Mouse (Mus musculus) hindbrain, embryonic 14.5 days (tissue): Measurements from ENCODE around the gene Glo1. TPM values are rescaled to one million over a fixed set of nuclear protein-coding genes. Genes with fewer than 3 reads are reported as not detected.

ENCODE experiments used
- ATAC-seq: fragments of 200-750 bp; cut with Nextera tagmentation; 2 replicates; pipeline ENCODE4 v1.8.0; 2017; ENCODE audit warnings: moderate number of reproducible peaks, mild to moderate bottlenecking, moderate TSS enrichment, moderate library complexity; ENCODE audit not compliant: low FRiP score
- DNase-seq: peaks from one replicate; pipeline ENCODE4 v3.0.0-alpha.2; 2015; ENCODE audit warnings: low spot score
- H3K27ac ChIP-seq: fragments of 300-500 bp; sonication (generic); 2 replicates; pipeline ENCODE4 v1.5.1; 2014; ENCODE audit warnings: mild to moderate bottlenecking, moderate library complexity
- H3K27me3 ChIP-seq: fragments of 300-500 bp; sonication (generic); 2 replicates; pipeline ENCODE4 v1.6.1; 2014; ENCODE audit warnings: mild to moderate bottlenecking, low read length, mixed read lengths; ENCODE audit not compliant: control insufficient read depth, insufficient read depth
- H3K36me3 ChIP-seq: fragments of 300-500 bp; sonication (generic); replicated peaks from 2 replicates; pipeline ENCODE4 v1.6.1; 2014; ENCODE audit not compliant: control insufficient read depth, insufficient read depth
- H3K4me1 ChIP-seq: fragments of 300-500 bp; sonication (generic); replicated peaks from 2 replicates; pipeline ENCODE4 v1.6.1; 2014; ENCODE audit warnings: antibody characterized with exemption, low read length, mixed read lengths; ENCODE audit not compliant: control insufficient read depth, insufficient read depth
- H3K4me2 ChIP-seq: fragments of 300-500 bp; sonication (generic); replicated peaks from 2 replicates; pipeline ENCODE4 v1.6.1; 2014; ENCODE audit warnings: mild to moderate bottlenecking, moderate library complexity
- H3K4me3 ChIP-seq: fragments of 300-500 bp; sonication (generic); replicated peaks from 2 replicates; pipeline ENCODE4 v1.5.1; 2014; ENCODE audit warnings: mild to moderate bottlenecking, low read length
- H3K9ac ChIP-seq: fragments of 300-500 bp; sonication (generic); 2 replicates; pipeline ENCODE4 v1.6.1; 2014
- H3K9me3 ChIP-seq: fragments of 300-500 bp; sonication (generic); 2 replicates; pipeline ENCODE4 v1.6.1; 2016; ENCODE audit warnings: low read length; ENCODE audit not compliant: control insufficient read depth
- WGBS: fragments of 180-500 bp; shearing (Covaris S2); extraction: QIAGEN DNeasy Blood & Tissue Kit; methylation state at CpG from one replicate; pipeline ENCODE4 v1.1.7; 2014; 5-methylcytosine and 5-hydroxymethylcytosine counted together
- polyA plus RNA-seq: library from polyadenylated mRNA; unstranded; fragments of >200 nt; fragmentation: Nextera tagmentation; extraction: Ambion mirVana; gene quantifications from 2 replicates; pipeline ENCODE4 v1.2.1, GENCODE M21; 2014

Gene Glo1
- polyA plus RNA-seq, 1 experiment from 2014 or later = 185 TPM

DNA sequence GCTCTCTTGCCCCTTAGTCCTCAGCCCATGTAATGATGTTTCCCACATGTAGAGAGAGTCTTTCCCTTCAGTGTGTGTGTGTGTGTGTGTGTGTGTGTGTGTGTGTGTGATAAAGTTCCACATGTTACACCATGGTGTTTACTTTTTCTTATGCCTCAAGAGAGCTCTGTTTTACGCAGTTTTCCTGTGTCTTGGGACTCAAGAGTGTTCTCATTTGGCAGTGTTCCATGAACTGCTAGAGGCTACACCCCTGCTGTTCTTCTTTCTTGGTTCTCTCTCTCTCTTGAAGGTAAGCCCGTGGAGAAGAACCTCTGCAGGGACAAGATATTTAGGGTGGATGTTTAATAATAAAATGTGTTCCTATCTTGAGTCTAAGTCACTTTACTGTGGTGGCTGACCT is 7.5 kb downstream of the Glo1 start:
- no peaks in the 10 kb centered on the region for H3K27me3 ChIP-seq
- H3K9me3 ChIP-seq = no peaks in the 10 kb centered on the region
- ATAC-seq (no peak), DNase-seq (no peak)
- 47% methylated on average over 2 of the region's 2 CpGs for WGBS
- no peak overlapping the region for H3K4me2 ChIP-seq
- H3K27ac ChIP-seq = no peak overlapping the region
- H3K36me3 ChIP-seq = no peaks in the 10 kb centered on the region
- no peaks in the 10 kb centered on the region for H3K4me1 ChIP-seq
- no peak overlapping the region for H3K4me3 ChIP-seq
- no peak overlapping the region for H3K9ac ChIP-seq

DNA sequence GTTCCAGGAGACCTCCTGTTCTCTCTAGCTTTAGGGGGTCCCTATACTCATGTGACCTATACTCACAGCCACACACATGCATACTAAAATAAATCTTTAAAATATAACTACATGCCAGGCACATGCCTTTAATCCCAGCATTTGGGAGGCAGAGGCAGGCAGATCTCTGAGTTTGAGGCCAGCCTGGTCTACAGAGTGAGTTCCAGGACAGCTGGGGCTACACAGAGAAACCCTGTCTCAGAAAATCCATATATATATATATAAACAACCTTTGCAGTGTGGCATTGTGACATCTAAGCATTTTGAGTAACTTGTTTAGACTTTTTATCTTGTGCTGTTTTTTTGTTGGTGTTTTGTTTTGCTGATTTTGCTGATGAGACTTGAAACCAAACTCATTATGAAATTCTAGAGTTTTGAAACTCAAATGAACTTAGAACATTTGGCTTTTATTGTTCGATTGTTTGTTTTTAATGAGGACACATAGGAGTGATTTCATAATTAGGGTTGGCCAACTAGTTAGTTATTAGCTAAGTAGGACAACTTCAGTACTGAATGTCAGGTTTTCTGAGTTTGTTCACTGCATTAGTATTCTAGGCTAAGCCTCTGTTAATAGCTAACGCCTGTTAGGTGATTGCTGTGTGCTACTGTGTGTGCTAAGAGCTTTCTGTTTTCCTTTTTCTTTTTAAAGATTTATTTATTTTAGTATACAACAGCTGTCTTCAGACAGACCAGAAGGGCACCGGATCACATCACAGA is 8.4 kb downstream of the Glo1 start:
- Histone ChIP-seq H3K9ac (no peak overlapping the region), H3K4me1 (no peaks in the 10 kb centered on the region), H3K9me3 (no peaks in the 10 kb centered on the region), H3K36me3 (no peaks in the 10 kb centered on the region), H3K27ac (no peak overlapping the region), H3K4me2 (no peak overlapping the region), H3K4me3 (no peak overlapping the region), H3K27me3 (no peaks in the 10 kb centered on the region)
- ATAC-seq (no peak), DNase-seq (no peak)
- WGBS = 88% methylated on average over 3 of the region's 3 CpGs

DNA sequence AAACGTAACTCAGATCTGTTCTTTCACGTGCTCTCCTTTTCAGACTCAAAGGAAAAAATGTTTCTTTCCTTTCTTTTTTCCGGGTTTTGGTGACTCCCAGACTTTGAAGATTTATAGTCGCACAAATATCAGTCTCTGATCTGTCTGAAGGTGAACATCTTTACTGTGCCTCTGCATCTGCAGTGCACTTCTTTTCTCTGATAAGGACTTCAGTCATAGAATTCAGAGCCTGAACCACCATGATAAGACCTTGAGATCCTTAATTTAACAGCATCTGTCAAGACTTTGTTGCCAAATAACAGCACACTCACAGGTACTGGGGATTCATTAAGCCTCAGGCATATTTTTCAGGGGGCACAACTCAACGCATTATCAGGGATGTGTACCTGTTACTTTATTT is 10.5 kb downstream of the Glo1 start:
- Histone ChIP-seq H3K36me3 (no peaks in the 10 kb centered on the region), H3K9me3 (no peaks in the 10 kb centered on the region), H3K4me2 (no peak overlapping the region), H3K9ac (no peak overlapping the region), H3K4me1 (0 out of 2 replicates have a peak, but pooled peaks cover 3% of the 10 kb centered on the region), H3K4me3 (no peak overlapping the region), H3K27me3 (no peaks in the 10 kb centered on the region), H3K27ac (no peak overlapping the region)
- DNase-seq (no peak), ATAC-seq (no peak)
- 92% methylated on average over 5 of the region's 5 CpGs for WGBS

DNA sequence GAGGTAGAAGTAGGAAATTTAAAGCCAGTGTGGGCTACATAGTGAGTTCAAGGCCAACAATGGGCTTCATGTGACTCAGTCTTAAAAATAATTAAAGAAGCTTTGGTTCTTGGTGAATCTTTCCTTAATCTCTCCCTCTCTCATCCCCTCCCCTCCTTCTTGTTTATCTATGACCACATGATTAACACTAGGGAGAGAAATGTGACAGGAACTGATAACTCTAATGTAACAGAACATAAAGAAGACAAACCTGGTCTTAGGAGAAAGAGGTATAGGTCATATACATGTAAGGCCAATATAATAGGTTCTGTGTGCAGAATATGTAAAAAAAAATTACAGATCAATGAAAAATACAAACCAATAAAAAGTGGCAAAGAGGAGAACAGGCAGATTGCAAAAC is 13.3 kb downstream of the Glo1 start:
- Histone ChIP-seq H3K27ac (no peak overlapping the region), H3K27me3 (no peaks in the 10 kb centered on the region), H3K36me3 (no peaks in the 10 kb centered on the region), H3K4me3 (no peak overlapping the region), H3K4me2 (no peak overlapping the region), H3K4me1 (0 out of 2 replicates have a peak, but pooled peaks cover 6% of the 10 kb centered on the region), H3K9ac (no peak overlapping the region), H3K9me3 (no peaks in the 10 kb centered on the region)
- ATAC-seq = no peak
- DNase-seq = no peak

DNA sequence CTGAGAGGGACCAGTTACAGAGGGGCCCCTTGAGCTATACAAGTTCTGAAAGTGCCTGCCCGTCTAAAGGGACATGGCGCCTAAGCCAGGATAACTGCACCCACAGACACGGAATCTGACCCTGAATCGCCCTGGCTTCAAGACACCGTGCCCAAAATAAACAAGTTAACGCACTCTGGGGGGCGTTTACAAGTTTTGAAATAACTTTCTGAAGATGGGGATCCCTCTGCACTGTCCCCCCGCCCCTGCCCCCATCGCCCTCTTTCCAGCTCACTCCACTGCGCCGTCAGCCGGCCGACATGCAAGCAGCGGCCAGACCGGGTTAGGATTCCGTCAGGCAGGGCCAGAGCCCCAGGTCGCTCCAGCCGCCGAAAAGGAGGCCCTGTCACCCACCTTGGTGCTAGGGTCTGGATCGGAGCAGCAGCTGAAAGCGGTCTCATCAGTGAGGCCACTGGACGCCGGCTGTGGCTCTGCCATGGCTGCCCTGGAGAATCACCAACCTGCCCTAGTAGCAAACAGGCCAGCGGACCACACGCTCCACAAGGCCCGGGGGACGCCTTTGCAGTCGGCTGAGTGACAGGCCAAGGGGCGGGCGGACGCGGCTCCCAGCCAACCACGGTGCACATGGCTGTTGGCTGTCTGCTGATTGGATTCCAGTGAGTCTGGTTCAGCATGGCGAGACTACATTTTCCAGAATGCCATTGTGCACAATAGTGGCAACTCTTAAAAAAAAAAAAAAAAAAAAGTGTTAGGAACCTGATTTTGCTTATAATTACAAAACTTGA is 14.4 kb downstream of the Glo1 start:
- Histone ChIP-seq H3K9me3 (no peaks in the 10 kb centered on the region), H3K4me1 (0 out of 2 replicates have a peak, but pooled peaks cover 6% of the 10 kb centered on the region), H3K4me3 (peak overlapping the region; percentile 49), H3K9ac (peak overlapping the region; percentile 68), H3K4me2 (peak overlapping the region; percentile 67), H3K27me3 (no peaks in the 10 kb centered on the region), H3K36me3 (no peaks in the 10 kb centered on the region), H3K27ac (peak overlapping the region; percentile 81)
- WGBS = under 1% methylated on average over 34 of the region's 34 CpGs
- ATAC-seq (peak; percentile 99), DNase-seq (peak; percentile 94)

DNA sequence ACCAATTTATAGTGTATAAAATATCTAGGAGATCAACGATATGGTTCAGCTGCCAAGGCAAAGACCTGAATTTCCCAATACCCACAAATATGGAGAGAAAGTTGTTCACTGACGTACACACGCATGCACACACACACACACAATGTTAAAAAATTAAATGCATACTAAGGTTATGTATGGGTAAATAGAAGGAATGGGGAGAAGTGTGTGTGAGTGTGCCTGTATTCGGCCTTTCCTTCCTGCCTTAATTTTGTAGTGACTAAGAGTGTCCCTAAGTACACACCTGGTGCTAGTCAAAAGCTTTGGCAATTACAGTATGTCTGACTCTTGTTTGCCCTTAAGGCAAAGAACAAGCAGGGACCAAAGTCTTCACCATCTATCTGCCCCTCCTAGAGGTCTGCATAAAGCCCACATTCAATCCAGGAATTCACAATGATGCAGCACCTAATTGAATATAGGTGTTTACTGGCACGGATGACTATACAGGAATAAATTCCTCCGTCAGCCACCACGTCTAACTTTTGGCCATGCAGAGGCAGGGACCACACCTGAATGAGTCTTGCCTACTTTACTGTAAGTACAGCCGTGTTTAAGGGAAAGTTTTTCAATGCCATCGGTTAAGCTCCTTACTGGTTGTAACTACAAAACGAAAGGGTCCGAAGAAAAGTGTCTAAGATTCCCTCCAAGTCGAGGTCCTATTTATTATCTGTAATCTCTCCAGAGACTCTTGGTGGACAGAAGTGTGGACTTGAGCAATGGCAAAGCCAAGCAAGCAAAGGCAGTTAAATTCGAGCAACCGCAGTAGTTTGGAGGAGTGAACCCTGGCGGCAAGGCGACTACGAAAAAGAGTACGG is 15.2 kb downstream of the Glo1 start:
- Histone ChIP-seq H3K27ac (peak overlapping the region; percentile 81), H3K4me2 (peak overlapping the region; percentile 67)

DNA sequence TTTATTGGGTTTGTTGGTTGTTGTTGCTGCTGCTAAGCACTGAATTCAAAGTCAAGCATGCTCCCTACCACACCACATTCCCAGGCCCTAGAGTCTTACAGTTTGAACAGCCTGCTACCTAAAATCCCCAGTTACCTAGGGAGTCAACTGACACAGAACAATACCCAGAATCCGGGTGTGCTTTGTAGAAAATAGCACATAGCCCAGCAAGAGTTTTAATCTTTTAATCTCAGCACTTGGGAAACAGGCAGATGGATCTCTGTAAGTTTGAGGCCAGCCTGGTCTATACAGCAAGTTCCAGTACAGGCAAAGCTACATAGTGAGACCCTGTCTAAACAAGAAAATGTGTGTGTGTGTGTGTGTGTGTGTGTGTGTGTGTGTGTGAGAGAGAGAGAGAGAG is 15.9 kb downstream of the Glo1 start:
- 85% methylated on average over 1 of the region's 1 CpGs for WGBS
- ATAC-seq = no peak

More for the DNA sequence above, 15.2 kb downstream of the Glo1 start:
- Histone ChIP-seq H3K4me1 (0 out of 2 replicates have a peak, but pooled peaks cover 6% of the 10 kb centered on the region), H3K4me3 (peak overlapping the region; percentile 49), H3K9me3 (no peaks in the 10 kb centered on the region), H3K27me3 (no peaks in the 10 kb centered on the region), H3K9ac (peak overlapping the region; percentile 68), H3K36me3 (no peaks in the 10 kb centered on the region)
- 29% methylated on average over 18 of the region's 18 CpGs for WGBS
- no peak for ATAC-seq
- no peak for DNase-seq

DNA sequence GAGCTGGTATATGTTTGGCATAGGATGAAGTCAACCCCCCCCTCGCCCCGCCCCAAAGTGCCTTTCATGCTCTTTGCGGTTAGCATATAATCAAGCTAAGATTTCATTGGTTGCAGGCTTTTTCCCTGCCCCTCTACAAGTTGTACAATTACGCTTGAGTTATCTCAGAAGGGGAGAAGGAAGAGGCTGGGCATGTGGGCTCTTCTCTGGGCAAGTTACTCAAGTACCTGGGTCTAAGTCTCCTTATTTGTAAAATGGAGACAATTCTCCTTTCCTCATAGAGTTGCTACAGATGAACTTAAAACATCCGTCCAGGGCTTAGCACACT is 16.7 kb downstream of the Glo1 start:
- Histone ChIP-seq H3K27me3 (no peaks in the 10 kb centered on the region), H3K27ac (no peak overlapping the region), H3K4me1 (0 out of 2 replicates have a peak, but pooled peaks cover 6% of the 10 kb centered on the region), H3K4me3 (no peak overlapping the region), H3K9me3 (no peaks in the 10 kb centered on the region), H3K9ac (no peak overlapping the region), H3K36me3 (no peaks in the 10 kb centered on the region), H3K4me2 (no peak overlapping the region)
- no peak for DNase-seq
- 95% methylated on average over 5 of the region's 5 CpGs for WGBS
- ATAC-seq = no peak

More for the DNA sequence above, 15.9 kb downstream of the Glo1 start:
- 0 out of 2 replicates have a peak, but pooled peaks cover 6% of the 10 kb centered on the region for H3K4me1 ChIP-seq
- no peaks in the 10 kb centered on the region for H3K27me3 ChIP-seq
- H3K4me3 ChIP-seq = no peak overlapping the region
- peak overlapping the region; percentile 67; the same call in 1 of the 2 replicates for H3K4me2 ChIP-seq
- H3K9ac ChIP-seq = no peak overlapping the region
- H3K27ac ChIP-seq = no peak overlapping the region
- H3K36me3 ChIP-seq = no peaks in the 10 kb centered on the region
- no peak for DNase-seq
- H3K9me3 ChIP-seq = no peaks in the 10 kb centered on the region
